Mouse (Mus musculus): Measurements from ENCODE around the gene Npvf. TPM values are rescaled to one million over a fixed set of nuclear protein-coding genes. Genes with fewer than 3 reads are reported as not detected.
"Not testable (repeated sequence)": the region's sequence is repeated elsewhere in the genome, so short reads cannot be mapped to it uniquely, and the experiment has no call there.

Npvf gene
- polyA plus RNA-seq, 1 experiment from 2014 or later = not detected

DNA sequence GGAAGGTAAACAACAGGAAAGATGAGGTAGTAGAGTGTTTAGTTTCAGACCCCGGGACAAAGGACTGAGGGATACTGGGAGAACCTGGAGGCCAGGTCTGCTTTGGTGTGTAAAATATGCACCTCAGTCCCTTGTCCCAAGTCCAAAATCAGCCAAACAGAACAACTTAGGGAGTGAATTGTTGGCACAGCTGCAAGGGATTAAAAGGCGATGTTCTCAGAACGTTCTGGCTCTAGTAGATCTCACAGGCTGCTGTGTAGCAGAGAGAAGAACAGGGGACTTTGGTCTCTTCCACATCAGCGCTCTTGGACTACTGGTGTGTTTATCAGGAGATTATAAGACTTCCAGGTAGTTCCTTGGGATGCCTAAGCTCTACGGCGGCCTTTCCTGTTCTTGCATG lies 6.6 kb downstream of the Npvf start:
- DNase-seq (ENCODE audit: low spot score) (no peak), ATAC-seq (replicated peaks; ENCODE audit: low FRiP score) (no peak)
- Histone ChIP-seq H3K27me3 (ENCODE audit: control insufficient read depth, insufficient read depth, low read length) (no peaks in the 10 kb centered on the region), H3K4me1 (replicated peaks; ENCODE audit: control insufficient read depth, insufficient read depth, low read length) (no peaks in the 10 kb centered on the region), H3K27ac (ENCODE audit: low read depth, low read length) (no peak overlapping the region), H3K36me3 (ENCODE audit: control insufficient read depth, insufficient read depth, low read length) (no peaks in the 10 kb centered on the region), H3K9me3 (ENCODE audit: control insufficient read depth, low read length) (no peaks in the 10 kb centered on the region), H3K4me3 (ENCODE audit: low read depth, low read length) (no peak overlapping the region), H3K4me2 (ENCODE audit: low read depth, low read length, severe bottlenecking) (no peak overlapping the region), H3K9ac (ENCODE audit: low read length) (no peak overlapping the region)
- WGBS = 76% methylated on average over 6 of the region's 6 CpGs

DNA sequence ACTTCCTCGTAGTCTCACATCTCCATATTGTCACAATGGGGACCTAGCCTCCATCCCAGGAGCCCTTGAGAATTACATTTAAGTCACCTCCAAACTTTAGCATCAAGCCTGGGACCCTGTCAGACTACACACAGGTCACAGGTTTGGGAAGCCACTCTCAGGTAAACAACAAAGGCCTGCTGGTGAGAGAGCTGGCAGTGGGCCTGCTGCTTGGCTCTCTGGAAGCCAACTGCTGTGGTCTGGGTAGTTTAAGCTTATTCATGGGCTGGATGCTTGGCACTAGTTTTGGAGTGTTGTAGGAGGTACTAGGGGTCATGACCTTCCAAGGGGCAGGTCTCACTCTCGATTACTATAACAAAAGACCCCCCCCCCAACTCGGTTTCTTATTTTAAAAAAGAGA lies 7.6 kb downstream of the Npvf start:
- no peak overlapping the region for H3K9ac ChIP-seq (ENCODE audit: low read length)
- H3K4me2 ChIP-seq (ENCODE audit: low read depth, low read length, severe bottlenecking) = no peak overlapping the region
- no peaks in the 10 kb centered on the region for H3K27me3 ChIP-seq (ENCODE audit: control insufficient read depth, insufficient read depth, low read length)
- no peak for DNase-seq (ENCODE audit: low spot score)
- H3K9me3 ChIP-seq (ENCODE audit: control insufficient read depth, low read length) = no peaks in the 10 kb centered on the region
- no peaks in the 10 kb centered on the region for H3K4me1 ChIP-seq (replicated peaks; ENCODE audit: control insufficient read depth, insufficient read depth, low read length)
- 46% methylated on average over 3 of the region's 3 CpGs for WGBS
- ATAC-seq (replicated peaks; ENCODE audit: low FRiP score) = no peak
- H3K27ac ChIP-seq (ENCODE audit: low read depth, low read length) = no peak overlapping the region
- H3K4me3 ChIP-seq (ENCODE audit: low read depth, low read length) = no peak overlapping the region
- H3K36me3 ChIP-seq (ENCODE audit: control insufficient read depth, insufficient read depth, low read length) = no peaks in the 10 kb centered on the region

DNA sequence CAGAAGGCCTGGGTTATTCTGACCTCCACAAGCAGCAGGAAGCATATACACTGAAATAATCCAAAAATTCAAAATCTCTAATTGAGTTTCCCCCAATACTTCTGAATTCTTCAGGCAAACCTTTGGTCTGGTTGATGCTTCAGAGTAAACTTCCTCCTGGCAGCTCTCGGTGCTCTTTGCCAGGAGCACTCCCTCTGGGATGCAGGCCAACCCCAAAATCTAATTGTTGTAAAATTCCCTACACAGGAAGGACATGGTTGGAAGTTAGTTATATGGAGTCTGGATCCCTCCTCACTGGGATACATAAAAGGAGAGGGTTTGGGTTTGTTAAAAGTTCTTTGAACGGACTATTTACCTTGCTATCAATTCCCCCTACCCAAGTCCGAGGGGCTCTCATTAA lies 9.5 kb downstream of the Npvf start:
- no peak overlapping the region for H3K4me3 ChIP-seq (ENCODE audit: low read depth, low read length)
- no peak overlapping the region for H3K9ac ChIP-seq (ENCODE audit: low read length)
- DNase-seq (ENCODE audit: low spot score) = no peak
- no peaks in the 10 kb centered on the region for H3K36me3 ChIP-seq (ENCODE audit: control insufficient read depth, insufficient read depth, low read length)
- no peak overlapping the region for H3K27ac ChIP-seq (ENCODE audit: low read depth, low read length)
- H3K9me3 ChIP-seq (ENCODE audit: control insufficient read depth, low read length) = no peaks in the 10 kb centered on the region
- no peaks in the 10 kb centered on the region for H3K27me3 ChIP-seq (ENCODE audit: control insufficient read depth, insufficient read depth, low read length)
- no peak for ATAC-seq (replicated peaks; ENCODE audit: low FRiP score)
- H3K4me1 ChIP-seq (replicated peaks; ENCODE audit: control insufficient read depth, insufficient read depth, low read length) = no peaks in the 10 kb centered on the region
- WGBS = 78% methylated on average over 3 of the region's 3 CpGs
- no peak overlapping the region for H3K4me2 ChIP-seq (ENCODE audit: low read depth, low read length, severe bottlenecking)

DNA sequence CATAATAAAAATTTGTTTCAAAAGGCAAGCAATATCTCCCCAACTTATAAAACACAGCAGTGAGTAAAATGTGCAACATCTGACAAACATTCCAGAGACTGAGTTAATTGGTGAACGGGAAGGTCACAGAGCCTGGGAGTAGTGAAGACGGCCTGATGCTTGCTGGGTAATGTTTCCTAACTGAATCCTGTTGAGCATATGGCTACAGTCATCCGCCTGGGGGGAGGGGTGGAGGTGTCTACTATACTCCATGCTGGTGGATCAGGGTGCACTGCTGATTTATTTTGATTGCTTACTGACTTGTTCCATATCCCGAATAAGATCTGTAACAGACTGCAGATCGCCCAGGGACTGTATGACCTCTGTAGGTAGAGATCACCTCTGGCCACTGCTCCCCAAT lies 12.3 kb downstream of the Npvf start:
- Histone ChIP-seq H3K4me3 (ENCODE audit: low read depth, low read length) (no peak overlapping the region), H3K4me1 (replicated peaks; ENCODE audit: control insufficient read depth, insufficient read depth, low read length) (no peaks in the 10 kb centered on the region), H3K27ac (ENCODE audit: low read depth, low read length) (no peak overlapping the region), H3K9me3 (ENCODE audit: control insufficient read depth, low read length) (no peaks in the 10 kb centered on the region), H3K36me3 (ENCODE audit: control insufficient read depth, insufficient read depth, low read length) (no peaks in the 10 kb centered on the region), H3K9ac (ENCODE audit: low read length) (no peak overlapping the region), H3K4me2 (ENCODE audit: low read depth, low read length, severe bottlenecking) (no peak overlapping the region), H3K27me3 (ENCODE audit: control insufficient read depth, insufficient read depth, low read length) (no peaks in the 10 kb centered on the region)
- ATAC-seq (replicated peaks; ENCODE audit: low FRiP score) (no peak), DNase-seq (ENCODE audit: low spot score) (no peak)
- WGBS = 70% methylated on average over 5 of the region's 5 CpGs

DNA sequence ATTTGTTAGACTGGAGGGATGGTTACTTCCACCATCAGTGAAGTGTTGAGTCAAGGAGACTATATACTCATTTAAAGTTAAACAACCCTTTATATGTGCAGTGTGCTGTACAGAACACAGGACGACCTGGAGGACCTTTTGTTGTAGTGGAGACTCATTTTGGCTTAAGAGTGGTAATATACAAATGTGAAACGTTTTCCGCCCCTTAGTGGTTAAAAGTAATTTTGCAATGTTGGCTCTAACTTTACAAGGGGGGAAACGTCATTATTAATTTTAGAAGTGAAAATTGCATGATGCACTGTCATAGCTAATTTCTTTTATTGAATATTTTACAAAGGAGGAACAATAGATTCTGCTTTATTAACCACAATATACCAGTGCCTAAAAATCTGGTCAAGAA lies 13.9 kb downstream of the Npvf start:
- H3K4me3 ChIP-seq (ENCODE audit: low read depth, low read length) = no peak overlapping the region
- H3K27ac ChIP-seq (ENCODE audit: low read depth, low read length) = no peak overlapping the region
- no peaks in the 10 kb centered on the region for H3K36me3 ChIP-seq (ENCODE audit: control insufficient read depth, insufficient read depth, low read length)
- ATAC-seq (replicated peaks; ENCODE audit: low FRiP score) (no peak), DNase-seq (ENCODE audit: low spot score) (no peak)
- no peaks in the 10 kb centered on the region for H3K27me3 ChIP-seq (ENCODE audit: control insufficient read depth, insufficient read depth, low read length)
- no peak overlapping the region for H3K9ac ChIP-seq (ENCODE audit: low read length)
- no peaks in the 10 kb centered on the region for H3K4me1 ChIP-seq (replicated peaks; ENCODE audit: control insufficient read depth, insufficient read depth, low read length)
- WGBS = 82% methylated on average over 4 of the region's 4 CpGs
- no peak overlapping the region for H3K4me2 ChIP-seq (ENCODE audit: low read depth, low read length, severe bottlenecking)
- no peaks in the 10 kb centered on the region for H3K9me3 ChIP-seq (ENCODE audit: control insufficient read depth, low read length)

DNA sequence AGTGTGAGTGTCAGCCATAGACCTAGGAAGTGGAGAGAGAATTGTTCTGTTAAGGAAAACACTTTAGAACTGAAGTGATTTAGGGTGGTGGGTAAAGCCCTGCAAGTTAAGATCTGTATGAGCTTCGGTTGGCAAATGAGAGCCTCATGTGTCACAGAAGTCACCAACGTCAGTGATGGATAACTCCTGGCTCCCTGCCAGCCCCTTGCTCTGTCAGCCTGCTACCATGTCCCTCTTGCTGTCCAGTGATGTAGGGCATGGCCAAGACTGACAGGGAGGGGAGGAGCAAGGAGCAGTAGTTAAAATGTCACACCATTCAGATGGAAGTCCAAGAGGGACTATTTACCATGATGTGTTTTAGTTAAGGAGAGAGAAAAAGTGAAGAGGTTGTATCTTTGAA lies 14.6 kb downstream of the Npvf start:
- WGBS = 78% methylated on average over 2 of the region's 2 CpGs
- Histone ChIP-seq H3K4me2 (ENCODE audit: low read depth, low read length, severe bottlenecking) (no peak overlapping the region), H3K4me3 (ENCODE audit: low read depth, low read length) (no peak overlapping the region), H3K27ac (ENCODE audit: low read depth, low read length) (no peak overlapping the region), H3K9ac (ENCODE audit: low read length) (no peak overlapping the region), H3K9me3 (ENCODE audit: control insufficient read depth, low read length) (no peaks in the 10 kb centered on the region), H3K27me3 (ENCODE audit: control insufficient read depth, insufficient read depth, low read length) (no peaks in the 10 kb centered on the region), H3K4me1 (replicated peaks; ENCODE audit: control insufficient read depth, insufficient read depth, low read length) (no peaks in the 10 kb centered on the region), H3K36me3 (ENCODE audit: control insufficient read depth, insufficient read depth, low read length) (no peaks in the 10 kb centered on the region)
- ATAC-seq (replicated peaks; ENCODE audit: low FRiP score) (no peak), DNase-seq (ENCODE audit: low spot score) (no peak)

DNA sequence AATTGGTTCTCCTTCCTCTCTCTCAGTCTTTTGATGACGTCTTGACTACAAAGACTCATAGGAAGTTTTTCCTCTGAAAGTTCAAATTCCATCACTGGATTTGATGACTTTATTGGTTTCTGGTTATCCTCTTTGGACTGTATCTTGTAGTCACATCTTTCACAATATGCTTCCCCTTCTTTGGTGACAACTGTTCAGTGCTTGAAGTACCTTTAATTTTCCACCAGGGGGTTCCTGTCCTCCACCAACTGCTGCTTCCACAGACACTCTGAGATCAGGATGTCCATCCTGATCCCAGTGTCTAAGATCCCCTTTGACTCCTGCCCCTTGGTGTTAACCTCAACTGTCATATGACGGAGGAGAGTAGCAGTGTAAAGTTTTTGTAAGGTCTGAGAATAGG lies 28.1 kb downstream of the Npvf start:
- H3K27ac ChIP-seq (ENCODE audit: low read depth, low read length); H3K4me1 ChIP-seq (replicated peaks; ENCODE audit: control insufficient read depth, insufficient read depth, low read length); DNase-seq (ENCODE audit: low spot score); H3K4me3 ChIP-seq (ENCODE audit: low read depth, low read length); H3K4me2 ChIP-seq (ENCODE audit: low read depth, low read length, severe bottlenecking); ATAC-seq (replicated peaks; ENCODE audit: low FRiP score); H3K9ac ChIP-seq (ENCODE audit: low read length); H3K36me3 ChIP-seq (ENCODE audit: control insufficient read depth, insufficient read depth, low read length); H3K27me3 ChIP-seq (ENCODE audit: control insufficient read depth, insufficient read depth, low read length); H3K9me3 ChIP-seq (ENCODE audit: control insufficient read depth, low read length): not testable (repeated sequence)
- WGBS = 68% methylated on average over 2 of the region's 2 CpGs

DNA sequence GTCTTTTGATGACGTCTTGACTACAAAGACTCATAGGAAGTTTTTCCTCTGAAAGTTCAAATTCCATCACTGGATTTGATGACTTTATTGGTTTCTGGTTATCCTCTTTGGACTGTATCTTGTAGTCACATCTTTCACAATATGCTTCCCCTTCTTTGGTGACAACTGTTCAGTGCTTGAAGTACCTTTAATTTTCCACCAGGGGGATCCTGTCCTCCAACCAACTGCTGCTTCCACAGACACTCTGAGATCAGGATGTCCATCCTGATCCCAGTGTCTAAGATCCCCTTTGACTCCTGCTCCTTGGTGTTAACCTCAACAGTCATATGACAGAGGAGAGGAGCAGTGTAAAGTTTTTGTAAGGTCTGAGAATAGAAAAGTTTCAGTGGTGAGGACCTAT lies 36.0 kb downstream of the Npvf start:
- H3K27me3 ChIP-seq (ENCODE audit: control insufficient read depth, insufficient read depth, low read length); H3K4me3 ChIP-seq (ENCODE audit: low read depth, low read length); DNase-seq (ENCODE audit: low spot score); H3K9ac ChIP-seq (ENCODE audit: low read length); H3K36me3 ChIP-seq (ENCODE audit: control insufficient read depth, insufficient read depth, low read length); ATAC-seq (replicated peaks; ENCODE audit: low FRiP score); H3K9me3 ChIP-seq (ENCODE audit: control insufficient read depth, low read length); H3K4me2 ChIP-seq (ENCODE audit: low read depth, low read length, severe bottlenecking); H3K4me1 ChIP-seq (replicated peaks; ENCODE audit: control insufficient read depth, insufficient read depth, low read length); H3K27ac ChIP-seq (ENCODE audit: low read depth, low read length): not testable (repeated sequence)
- 89% methylated on average over 1 of the region's 1 CpGs for WGBS

DNA sequence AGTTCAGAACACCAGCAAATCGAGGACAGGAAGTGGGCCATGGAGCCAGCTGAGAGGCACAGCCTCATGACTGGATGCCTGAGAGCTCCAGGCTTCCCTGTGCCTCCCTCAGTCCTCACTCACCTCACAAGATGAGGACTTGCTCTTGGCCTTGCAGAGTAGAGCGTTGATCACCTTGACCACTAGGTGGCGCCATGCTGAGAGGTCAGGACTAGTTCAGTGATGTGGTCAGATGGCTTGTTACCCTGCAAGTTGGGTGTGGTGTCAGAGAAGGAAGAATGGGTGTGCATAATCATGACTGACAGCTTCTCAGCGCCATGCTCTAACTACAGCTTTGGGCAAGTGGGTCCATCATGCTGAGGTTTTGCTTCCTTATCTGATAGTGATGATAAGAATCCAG lies 52.6 kb downstream of the Npvf start:
- no peak overlapping the region for H3K27ac ChIP-seq (ENCODE audit: low read depth, low read length)
- 36% methylated on average over 4 of the region's 4 CpGs for WGBS
- DNase-seq (ENCODE audit: low spot score) (peak; percentile 69), ATAC-seq (replicated peaks; ENCODE audit: low FRiP score) (no peak)
- H3K27me3 ChIP-seq (ENCODE audit: control insufficient read depth, insufficient read depth, low read length) = no peaks in the 10 kb centered on the region
- no peak overlapping the region for H3K4me3 ChIP-seq (ENCODE audit: low read depth, low read length)
- no peaks in the 10 kb centered on the region for H3K9me3 ChIP-seq (ENCODE audit: control insufficient read depth, low read length)
- H3K9ac ChIP-seq (ENCODE audit: low read length) = no peak overlapping the region
- H3K36me3 ChIP-seq (ENCODE audit: control insufficient read depth, insufficient read depth, low read length) = no peaks in the 10 kb centered on the region
- no peak overlapping the region for H3K4me2 ChIP-seq (ENCODE audit: low read depth, low read length, severe bottlenecking)
- no peaks in the 10 kb centered on the region for H3K4me1 ChIP-seq (replicated peaks; ENCODE audit: control insufficient read depth, insufficient read depth, low read length)

Data from forebrain, embryonic 11.5 days (tissue).